Mouse (Mus musculus): ENCODE measurements around the gene Snn. TPM values are rescaled to one million over a fixed set of nuclear protein-coding genes. Genes with fewer than 3 reads are reported as not detected.

Snn gene
- polyA plus RNA-seq, 1 experiment from 2014 or later, result 66.4 TPM

DNA sequence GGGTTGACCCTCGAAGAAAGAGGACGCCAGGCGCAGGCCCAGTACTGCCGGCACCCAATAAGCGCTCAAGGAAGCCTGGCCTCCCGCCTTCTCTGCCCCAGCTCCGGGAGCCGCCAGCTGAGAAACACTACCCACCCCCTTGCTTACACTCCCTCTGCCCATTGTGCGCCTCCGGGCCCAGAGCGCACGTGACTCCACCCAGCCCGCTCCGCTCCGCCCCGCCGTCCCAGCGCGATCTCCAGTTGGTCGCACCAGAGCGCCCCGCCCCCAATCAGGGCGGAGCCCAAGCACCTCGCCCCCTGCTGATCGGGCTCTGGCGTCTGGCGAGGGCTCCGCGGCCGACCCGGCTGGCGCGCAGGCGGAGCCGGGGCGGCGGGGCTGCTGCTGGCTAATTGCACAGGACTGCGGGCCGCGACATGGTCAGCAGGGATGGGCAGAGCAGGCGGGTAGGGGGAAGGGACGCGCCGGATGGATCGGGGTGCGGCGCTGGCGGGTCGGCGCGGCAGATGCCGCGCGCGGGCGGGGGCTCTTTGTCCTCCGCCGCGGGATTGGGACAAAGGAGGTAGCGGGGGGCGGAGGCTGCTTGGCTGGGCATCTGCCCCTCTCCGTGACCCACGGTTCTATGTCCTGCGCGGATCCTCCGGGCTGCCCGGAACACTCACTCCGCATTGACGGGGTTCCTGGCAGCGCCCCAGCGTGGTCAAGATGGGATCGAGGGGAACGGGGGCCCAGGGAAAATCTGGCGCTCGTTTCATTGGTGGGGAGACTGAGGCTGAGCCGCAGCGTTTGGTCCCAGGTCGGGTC lies 5.5 kb downstream of the Snn start, which contains the start of gene Litaf:
TSS of gene Litaf (minus strand) at position 129 of the 804 bp plus-strand sequence.
- peaks cover 18% of the 10 kb centered on the region for H3K4me1 ChIP-seq (ENCODE audit: control insufficient read depth, insufficient read depth, low read length)
- peak; percentile 96 for ATAC-seq (replicated peaks; ENCODE audit: insufficient number of reproducible peaks, low FRiP score, low TSS enrichment, low read depth)

GRCm38 (mm10) chr16:11066833-11067191 lies 6.1 kb downstream of the Snn start:
- H3K9me3 ChIP-seq (replicated peaks; ENCODE audit: control insufficient read depth, low read length), result no peaks in the 10 kb centered on the region
- DNase-seq (ENCODE audit: low spot score) (peak; percentile 74), ATAC-seq (replicated peaks; ENCODE audit: insufficient number of reproducible peaks, low FRiP score, low TSS enrichment, low read depth) (peak; percentile 44)
- peak overlapping the region; percentile 91 for H3K27ac ChIP-seq (replicated peaks; ENCODE audit: low read depth, low read length)
- H3K4me1 ChIP-seq (ENCODE audit: control insufficient read depth, insufficient read depth, low read length), result peaks cover 18% of the 10 kb centered on the region
- H3K4me3 ChIP-seq (ENCODE audit: low read depth, low read length), result peak overlapping the region; percentile 88
- WGBS, result 0% methylated on average over 22 of the region's 22 CpGs
- peak overlapping the region; percentile 98 for H3K9ac ChIP-seq (replicated peaks; ENCODE audit: low read length)
- H3K36me3 ChIP-seq (replicated peaks; ENCODE audit: control insufficient read depth, insufficient read depth, low read depth, low read length), result no peaks in the 10 kb centered on the region
- H3K27me3 ChIP-seq (ENCODE audit: control insufficient read depth, insufficient read depth, low read length), result no peaks in the 10 kb centered on the region
- peak overlapping the region; percentile 85 for H3K4me2 ChIP-seq (ENCODE audit: low read depth, low read length)

More for the DNA sequence above, 5.5 kb downstream of the Snn start, which contains the start of gene Litaf:
- peak within 1 kb of the TSS; percentile 85 for H3K4me2 ChIP-seq (ENCODE audit: low read depth, low read length)
- peak within 1 kb of the TSS; percentile 98 for H3K9ac ChIP-seq (replicated peaks; ENCODE audit: low read length)
- H3K27me3 ChIP-seq (ENCODE audit: control insufficient read depth, insufficient read depth, low read length), result no peaks in the 10 kb centered on the region
- H3K27ac ChIP-seq (replicated peaks; ENCODE audit: low read depth, low read length), result peak within 1 kb of the TSS; percentile 91
- no peaks in the 10 kb centered on the region for H3K9me3 ChIP-seq (replicated peaks; ENCODE audit: control insufficient read depth, low read length)
- H3K36me3 ChIP-seq (replicated peaks; ENCODE audit: control insufficient read depth, insufficient read depth, low read depth, low read length), result no peaks in the 10 kb centered on the region
- peak within 1 kb of the TSS; percentile 88 for H3K4me3 ChIP-seq (ENCODE audit: low read depth, low read length)
- DNase-seq (ENCODE audit: low spot score), result peak; percentile 100
- WGBS, result under 1% methylated on average over 77 of the region's 78 CpGs

- ATAC-seq (replicated peaks; ENCODE audit: insufficient number of reproducible peaks, low FRiP score, low TSS enrichment, low read depth), result no peak
- H3K4me2 ChIP-seq (ENCODE audit: low read depth, low read length), result no peak overlapping the region
- peaks cover 7% of the 10 kb centered on the region for H3K36me3 ChIP-seq (replicated peaks; ENCODE audit: control insufficient read depth, insufficient read depth, low read depth, low read length)
- 91% methylated on average over 3 of the region's 3 CpGs for WGBS
- no peak overlapping the region for H3K27ac ChIP-seq (replicated peaks; ENCODE audit: low read depth, low read length)
- H3K4me1 ChIP-seq (ENCODE audit: control insufficient read depth, insufficient read depth, low read length), result peaks cover 15% of the 10 kb centered on the region
- H3K4me3 ChIP-seq (ENCODE audit: low read depth, low read length), result no peak overlapping the region
- no peaks in the 10 kb centered on the region for H3K9me3 ChIP-seq (replicated peaks; ENCODE audit: control insufficient read depth, low read length)
- DNase-seq (ENCODE audit: low spot score), result no peak
- H3K27me3 ChIP-seq (ENCODE audit: control insufficient read depth, insufficient read depth, low read length), result no peaks in the 10 kb centered on the region
- H3K9ac ChIP-seq (replicated peaks; ENCODE audit: low read length), result no peak overlapping the region
These were observed 7.9 kb downstream of the Snn start for GRCm38 (mm10) chr16:11068666-11069065.

DNA sequence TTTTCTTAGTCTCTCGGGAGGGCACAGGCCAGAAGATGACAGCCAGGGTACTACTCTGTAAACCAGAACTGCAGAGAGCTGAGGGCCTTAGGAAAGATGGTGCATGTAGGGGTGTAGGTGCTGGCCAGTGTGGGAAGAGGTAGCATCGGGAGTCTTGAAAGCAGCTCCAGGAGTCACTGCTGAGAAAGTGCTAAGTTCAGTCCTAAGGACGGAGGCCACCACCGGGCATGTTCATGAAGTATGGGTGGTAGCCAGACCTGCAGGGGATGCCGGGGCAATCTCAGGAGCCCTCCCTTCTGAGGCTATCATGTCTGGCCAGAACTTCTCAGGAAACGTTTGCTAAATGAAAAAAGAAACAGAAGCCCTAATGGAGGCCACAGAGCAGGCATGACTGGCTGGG lies 8.5 kb downstream of the Snn start:
- H3K4me1 ChIP-seq (ENCODE audit: control insufficient read depth, insufficient read depth, low read length), result peaks cover 15% of the 10 kb centered on the region
- ATAC-seq (replicated peaks; ENCODE audit: insufficient number of reproducible peaks, low FRiP score, low TSS enrichment, low read depth) (no peak), DNase-seq (ENCODE audit: low spot score) (no peak)
- H3K4me3 ChIP-seq (ENCODE audit: low read depth, low read length), result no peak overlapping the region; the same call in 1 of the 2 replicates
- H3K36me3 ChIP-seq (replicated peaks; ENCODE audit: control insufficient read depth, insufficient read depth, low read depth, low read length), result peaks cover 12% of the 10 kb centered on the region
- H3K27ac ChIP-seq (replicated peaks; ENCODE audit: low read depth, low read length), result no peak overlapping the region
- H3K9me3 ChIP-seq (replicated peaks; ENCODE audit: control insufficient read depth, low read length), result no peaks in the 10 kb centered on the region
- no peaks in the 10 kb centered on the region for H3K27me3 ChIP-seq (ENCODE audit: control insufficient read depth, insufficient read depth, low read length)
- 80% methylated on average over 6 of the region's 6 CpGs for WGBS
- H3K4me2 ChIP-seq (ENCODE audit: low read depth, low read length), result no peak overlapping the region; the same call in 1 of the 2 replicates
- H3K9ac ChIP-seq (replicated peaks; ENCODE audit: low read length), result no peak overlapping the region

DNA sequence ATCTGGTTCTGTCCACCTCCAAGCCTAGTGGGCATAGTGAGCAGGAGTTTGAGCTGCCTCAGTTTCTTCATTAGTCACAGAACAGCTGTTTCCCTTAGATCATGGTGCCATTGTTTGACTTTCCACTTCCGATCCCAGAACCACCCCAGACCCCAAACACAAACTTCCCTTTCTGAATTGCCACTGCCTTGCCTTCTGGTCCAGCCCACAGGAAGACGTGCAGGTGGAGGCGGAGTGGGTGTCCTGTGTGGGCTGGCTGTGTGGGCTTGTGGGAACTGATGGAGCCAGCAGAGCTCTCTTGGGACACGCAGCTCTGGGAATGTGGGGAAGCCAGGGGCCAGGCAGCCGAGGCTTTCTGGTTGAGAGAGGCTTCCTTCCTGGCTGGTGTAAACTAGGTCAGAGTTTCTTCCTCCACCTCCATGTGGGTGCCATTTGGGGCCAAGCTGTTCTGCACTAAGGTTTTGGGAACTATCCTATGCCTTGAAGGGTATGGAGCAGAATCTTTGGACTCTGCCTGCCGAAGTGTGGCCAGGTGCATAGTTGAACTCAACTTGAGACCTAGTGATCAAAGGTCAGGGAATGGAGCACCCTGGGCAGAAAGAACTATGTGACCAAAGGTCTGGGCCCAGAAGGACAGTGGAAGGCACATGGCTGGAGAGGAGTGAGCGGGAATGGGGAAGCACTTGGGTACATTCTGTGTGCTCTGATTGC lies 9.1 kb downstream of the Snn start:
- H3K4me3 ChIP-seq (ENCODE audit: low read depth, low read length), result no peak overlapping the region
- no peak overlapping the region; the same call in 1 of the 2 replicates for H3K4me2 ChIP-seq (ENCODE audit: low read depth, low read length)
- ATAC-seq (replicated peaks; ENCODE audit: insufficient number of reproducible peaks, low FRiP score, low TSS enrichment, low read depth), result no peak
- no peak for DNase-seq (ENCODE audit: low spot score)
- H3K36me3 ChIP-seq (replicated peaks; ENCODE audit: control insufficient read depth, insufficient read depth, low read depth, low read length), result peaks cover 12% of the 10 kb centered on the region
- H3K9me3 ChIP-seq (replicated peaks; ENCODE audit: control insufficient read depth, low read length), result no peaks in the 10 kb centered on the region
- peaks cover 15% of the 10 kb centered on the region for H3K4me1 ChIP-seq (ENCODE audit: control insufficient read depth, insufficient read depth, low read length)
- 79% methylated on average over 7 of the region's 7 CpGs for WGBS
- no peak overlapping the region for H3K9ac ChIP-seq (replicated peaks; ENCODE audit: low read length)
- H3K27me3 ChIP-seq (ENCODE audit: control insufficient read depth, insufficient read depth, low read length), result no peaks in the 10 kb centered on the region
- H3K27ac ChIP-seq (replicated peaks; ENCODE audit: low read depth, low read length), result no peak overlapping the region

GRCm38 (mm10) chr16:11071176-11071575 lies 10.4 kb downstream of the Snn start:
- WGBS, result 88% methylated on average over 5 of the region's 5 CpGs
- Histone ChIP-seq H3K27me3 (ENCODE audit: control insufficient read depth, insufficient read depth, low read length) (no peaks in the 10 kb centered on the region), H3K4me1 (ENCODE audit: control insufficient read depth, insufficient read depth, low read length) (peaks cover 15% of the 10 kb centered on the region), H3K9ac (replicated peaks; ENCODE audit: low read length) (no peak overlapping the region), H3K27ac (replicated peaks; ENCODE audit: low read depth, low read length) (no peak overlapping the region), H3K36me3 (replicated peaks; ENCODE audit: control insufficient read depth, insufficient read depth, low read depth, low read length) (peaks cover 12% of the 10 kb centered on the region), H3K4me2 (ENCODE audit: low read depth, low read length) (no peak overlapping the region), H3K9me3 (replicated peaks; ENCODE audit: control insufficient read depth, low read length) (no peaks in the 10 kb centered on the region), H3K4me3 (ENCODE audit: low read depth, low read length) (no peak overlapping the region)
- ATAC-seq (replicated peaks; ENCODE audit: insufficient number of reproducible peaks, low FRiP score, low TSS enrichment, low read depth) (no peak), DNase-seq (ENCODE audit: low spot score) (no peak)

- H3K9me3 ChIP-seq (replicated peaks; ENCODE audit: control insufficient read depth, low read length), result no peaks in the 10 kb centered on the region
- H3K27me3 ChIP-seq (ENCODE audit: control insufficient read depth, insufficient read depth, low read length), result no peaks in the 10 kb centered on the region
- no peak overlapping the region for H3K4me3 ChIP-seq (ENCODE audit: low read depth, low read length)
- no peak for ATAC-seq (replicated peaks; ENCODE audit: insufficient number of reproducible peaks, low FRiP score, low TSS enrichment, low read depth)
- peaks cover 12% of the 10 kb centered on the region for H3K36me3 ChIP-seq (replicated peaks; ENCODE audit: control insufficient read depth, insufficient read depth, low read depth, low read length)
- no peak overlapping the region for H3K9ac ChIP-seq (replicated peaks; ENCODE audit: low read length)
- WGBS, result 94% methylated on average over 4 of the region's 4 CpGs
- DNase-seq (ENCODE audit: low spot score), result no peak
- H3K4me2 ChIP-seq (ENCODE audit: low read depth, low read length), result no peak overlapping the region
- H3K27ac ChIP-seq (replicated peaks; ENCODE audit: low read depth, low read length), result no peak overlapping the region
- peaks cover 15% of the 10 kb centered on the region for H3K4me1 ChIP-seq (ENCODE audit: control insufficient read depth, insufficient read depth, low read length)
These were observed 11.1 kb downstream of the Snn start for GRCm38 (mm10) chr16:11071887-11072286.

- no peak for DNase-seq (ENCODE audit: low spot score)
- ATAC-seq (replicated peaks; ENCODE audit: insufficient number of reproducible peaks, low FRiP score, low TSS enrichment, low read depth), result no peak
- Histone ChIP-seq H3K4me1 (ENCODE audit: control insufficient read depth, insufficient read depth, low read length) (peaks cover 15% of the 10 kb centered on the region), H3K4me2 (ENCODE audit: low read depth, low read length) (no peak overlapping the region), H3K36me3 (replicated peaks; ENCODE audit: control insufficient read depth, insufficient read depth, low read depth, low read length) (peaks cover 12% of the 10 kb centered on the region), H3K9me3 (replicated peaks; ENCODE audit: control insufficient read depth, low read length) (no peaks in the 10 kb centered on the region), H3K27me3 (ENCODE audit: control insufficient read depth, insufficient read depth, low read length) (no peaks in the 10 kb centered on the region), H3K9ac (replicated peaks; ENCODE audit: low read length) (no peak overlapping the region), H3K27ac (replicated peaks; ENCODE audit: low read depth, low read length) (no peak overlapping the region), H3K4me3 (ENCODE audit: low read depth, low read length) (no peak overlapping the region)
- 85% methylated on average over 8 of the region's 8 CpGs for WGBS
These were observed 11.7 kb downstream of the Snn start for GRCm38 (mm10) chr16:11072454-11072853.

All from embryonic facial prominence, embryonic 11.5 days (tissue).